ENCODE assay signal across 8 mouse cellular contexts in the genomic region with DNA sequence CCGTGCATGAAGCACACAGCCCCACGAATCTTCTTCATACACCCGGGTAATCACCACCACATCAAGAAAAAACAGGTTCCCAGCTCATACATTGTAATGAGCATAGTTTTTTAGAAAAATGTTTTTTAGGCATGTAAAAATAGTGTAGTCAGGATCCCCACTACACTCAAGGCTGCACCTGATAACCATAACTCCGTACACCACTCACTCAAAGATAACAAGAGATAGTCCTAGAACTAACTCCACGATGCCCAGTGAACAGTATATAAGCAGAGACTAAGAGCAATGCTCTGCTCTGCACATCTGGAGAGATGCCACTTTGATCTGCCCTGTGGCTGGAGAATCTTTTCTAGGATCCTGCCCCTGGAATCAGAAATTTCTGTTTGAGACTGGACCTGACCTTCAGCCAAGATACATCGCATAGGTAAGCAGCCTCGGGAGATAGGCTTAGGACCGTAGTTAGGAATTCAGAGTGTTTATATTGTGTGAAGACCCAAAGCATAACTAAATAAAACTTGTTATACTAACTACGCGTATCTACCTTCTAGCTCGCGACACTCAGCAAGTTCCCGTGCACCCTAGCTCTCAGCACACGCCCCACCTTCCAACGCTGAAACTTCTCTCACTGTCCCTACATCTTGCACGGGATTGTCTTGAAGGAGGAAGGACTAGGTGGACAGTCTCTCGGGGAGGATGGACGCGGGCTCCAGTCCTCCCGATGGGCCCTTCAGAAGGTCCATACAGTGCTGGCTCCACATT. TPM values are rescaled to one million over a fixed set of nuclear protein-coding genes. Genes with fewer than 3 reads are reported as not detected.
DNase-seq lines count a peak whose midpoint lies in the region; ATAC-seq and TF ChIP-seq lines count a peak whose summit lies in the region.

No protein-coding gene starts in this region.

- peaks cover 22% of the 10 kb centered on the region for H3K4me1 ChIP-seq in kidney, embryonic 15.5 days
- peaks cover 2% of the 10 kb centered on the region; the same call in 1 of the 2 replicates for H3K4me1 ChIP-seq in bone marrow, adult 2 months (ENCODE audit: control insufficient read depth, insufficient read depth, low read length)
- peaks cover 44% of the 10 kb centered on the region for H3K4me1 ChIP-seq in liver, embryonic 13.5 days (replicated peaks)

- no peak for DNase-seq in kidney, adult 18-20 months
- peak; percentile 17 for DNase-seq in forelimb bud, embryonic 11.5 days (ENCODE audit: low read depth, low spot score)
- peak; percentile 34 for DNase-seq in liver, embryonic 13.5 days
- no peak for DNase-seq in adrenal gland, adult 2 months
- no peak for DNase-seq in thymus, postnatal 0 days (ENCODE audit: low spot score)
- DNase-seq in right cerebral cortex, adult 2 months (ENCODE audit: low spot score in 2 of 2) = no peak

- peak overlapping the region; percentile 90 for H3K4me3 ChIP-seq in kidney, embryonic 15.5 days (replicated peaks)
- peak overlapping the region; percentile 90 for H3K4me3 ChIP-seq in bone marrow, adult 2 months (replicated peaks; ENCODE audit: control insufficient read depth, low read depth, low read length)
- H3K4me3 ChIP-seq in liver, embryonic 13.5 days (replicated peaks) = peak overlapping the region; percentile 86

- no peak for TF ChIP-seq POLR2A in bone marrow, adult 2 months (IDR thresholded peaks at IDR 0.05; ENCODE audit: borderline replicate concordance, control insufficient read depth, low read depth, low read length)

- ATAC-seq in kidney, embryonic 15.5 days (replicated peaks; ENCODE audit: low FRiP score) = no peak
- ATAC-seq in liver, embryonic 13.5 days (ENCODE audit: low read depth) = peak; percentile 34

- H3K27me3 ChIP-seq in kidney, embryonic 15.5 days = no peaks in the 10 kb centered on the region
- peaks cover 6% of the 10 kb centered on the region; the same call in 1 of the 2 replicates for H3K27me3 ChIP-seq in liver, embryonic 13.5 days

- no peak for TF ChIP-seq CTCF in bone marrow, adult 2 months (IDR thresholded peaks at IDR 0.05; ENCODE audit: control insufficient read depth, insufficient read depth, low read length)

- no peaks in the 10 kb centered on the region for H3K9me3 ChIP-seq in kidney, embryonic 15.5 days (replicated peaks)
- H3K9me3 ChIP-seq in liver, embryonic 13.5 days (replicated peaks) = no peaks in the 10 kb centered on the region

- H3K4me2 ChIP-seq in kidney, embryonic 15.5 days = peak overlapping the region; percentile 90
- H3K4me2 ChIP-seq in liver, embryonic 13.5 days = peak overlapping the region; percentile 97

- H3K27ac ChIP-seq in kidney, embryonic 15.5 days = peak overlapping the region; percentile 83
- peak overlapping the region; percentile 99 for H3K27ac ChIP-seq in bone marrow, adult 2 months (ENCODE audit: control insufficient read depth, insufficient read depth, low read depth, low read length, poor library complexity)
- H3K27ac ChIP-seq in liver, embryonic 13.5 days = peak overlapping the region; percentile 84

- peak overlapping the region; percentile 75 for H3K9ac ChIP-seq in kidney, embryonic 15.5 days
- H3K9ac ChIP-seq in liver, embryonic 13.5 days = peak overlapping the region; percentile 88

- H3K36me3 ChIP-seq in kidney, embryonic 15.5 days = no peaks in the 10 kb centered on the region
- no peaks in the 10 kb centered on the region for H3K36me3 ChIP-seq in liver, embryonic 13.5 days

- 15% methylated on average over 20 of the region's 20 CpGs for WGBS in kidney, embryonic 15.5 days
- WGBS in bone marrow, adult 2 months = 10% methylated on average over 20 of the region's 20 CpGs
- WGBS in liver, embryonic 13.5 days (ENCODE audit: insufficient replicate concordance) = 6% methylated on average over 20 of the region's 20 CpGs

RNA-seq across cellular contexts. Expression of a gene that starts 0.9 kb away (rescaled TPM):
- 88.7 and 96.9 TPM in 2 replicates for polyA plus RNA-seq in kidney, embryonic 15.5 days (2015; fragmentation: Nextera tagmentation; extraction: Ambion mirVana)
- 21.4 and 28.5 TPM in 2 replicates for polyA plus RNA-seq in bone marrow, adult 2 months (2011; ENCODE audit: insufficient read depth, insufficient read length, low replicate concordance, missing spikeins)
- polyA plus RNA-seq in liver, embryonic 13.5 days (2015; fragmentation: Nextera tagmentation; extraction: Ambion mirVana) = 26.1 and 34.1 TPM in 2 replicates
- 10 to 100 TPM; 44.2 to 51.0 TPM for total RNA-seq in adrenal gland, adult 2 months (2021)
- 1.3 and 2.9 TPM in 2 replicates for polyA plus RNA-seq in adrenal gland, adult 2 months (2012; rRNA removed)
- polyA plus RNA-seq in thymus, postnatal 0 days (2015; fragmentation: Nextera tagmentation; extraction: Ambion mirVana) = 50.1 and 55.1 TPM in 2 replicates

Comparison
In these comparisons a context has a peak if more than half of its experiments do, and no peak if none do; other contexts are left out.
1. DNase-seq: peak in forelimb bud, embryonic 11.5 days (single experiment) and liver, embryonic 13.5 days (single experiment); none in kidney, adult 18-20 months (single experiment), adrenal gland, adult 2 months (single experiment), thymus, postnatal 0 days (single experiment) and right cerebral cortex, adult 2 months (0 of 2).
2. Peak in every context shown above with its lines, with median percentiles within 50 percentile points of each other: H3K27ac ChIP-seq and H3K4me3 ChIP-seq.